Mouse (Mus musculus): ENCODE measurements around the gene Ppfia2. TPM values are rescaled to one million over a fixed set of nuclear protein-coding genes. Genes with fewer than 3 reads are reported as not detected.

Ppfia2 gene
- 10 to 100 TPM; 69.4 to 78.6 TPM for total RNA-seq (2021)
- long read RNA-seq, experiment 1, full-length matches to known transcripts = 4 of 23 reads
- long read RNA-seq, experiment 1, partial matches to known transcripts = 12 of 23 reads
- long read RNA-seq, experiment 1, other reads (novel, unspliced or antisense) = 7 of 23 reads
- long read RNA-seq, experiment 2, full-length matches to known transcripts = 1 of 18 reads
- long read RNA-seq, experiment 2, partial matches to known transcripts = 7 of 18 reads
- long read RNA-seq, experiment 2, other reads (novel, unspliced or antisense) = 10 of 18 reads

DNA sequence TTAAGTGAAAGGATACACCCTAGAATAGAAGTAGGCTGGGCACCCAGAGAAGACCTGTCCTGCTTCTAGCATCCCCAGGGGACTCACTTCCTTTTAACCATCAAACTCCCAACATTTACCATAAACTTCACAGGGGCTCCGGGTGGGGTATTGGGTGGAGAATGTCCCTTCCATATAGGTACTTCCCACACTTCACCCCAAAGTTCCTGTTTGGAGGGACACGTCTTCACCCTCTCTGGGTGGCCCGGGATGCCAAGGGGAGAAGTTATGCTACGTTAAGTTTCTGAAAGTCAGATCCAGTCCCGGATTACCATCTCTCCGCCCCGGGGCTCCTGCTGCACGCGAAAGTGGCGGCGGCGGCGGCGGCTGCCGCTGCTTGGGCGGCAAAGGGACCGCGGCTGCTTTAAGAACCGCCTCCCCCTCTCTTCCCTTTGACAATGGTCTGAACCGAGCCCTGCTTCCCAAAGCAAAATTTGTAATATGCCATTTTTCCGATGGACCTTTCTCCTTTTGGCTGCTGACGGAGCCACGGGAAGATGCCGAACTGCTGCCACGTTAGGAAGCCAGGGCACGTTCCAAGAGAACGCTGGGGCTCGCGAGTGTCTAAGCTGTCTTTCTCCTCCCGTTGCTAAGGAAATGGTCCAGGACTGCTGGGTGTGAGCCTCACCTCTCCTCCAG, at the start of gene Ppfia2:
Ppfia2 (plus strand) TSS at position 485 of the 678 bp plus-strand sequence.
- peak; percentile 55 to 74 for DNase-seq (ENCODE audit: low spot score in 2 of 2)

- peak; percentile 73 to 87 for DNase-seq (ENCODE audit: low spot score in 2 of 2)
Measured at GRCm38 (mm10) chr10:106468956-106469721, 1.0 kb upstream of the Ppfia2 start.

- DNase-seq (ENCODE audit: low spot score in 2 of 2) = peak in 1 of 2 experiments; percentile 9
Measured at GRCm38 (mm10) chr10:106470533-106471205, 530 bp downstream of the Ppfia2 start.

DNA sequence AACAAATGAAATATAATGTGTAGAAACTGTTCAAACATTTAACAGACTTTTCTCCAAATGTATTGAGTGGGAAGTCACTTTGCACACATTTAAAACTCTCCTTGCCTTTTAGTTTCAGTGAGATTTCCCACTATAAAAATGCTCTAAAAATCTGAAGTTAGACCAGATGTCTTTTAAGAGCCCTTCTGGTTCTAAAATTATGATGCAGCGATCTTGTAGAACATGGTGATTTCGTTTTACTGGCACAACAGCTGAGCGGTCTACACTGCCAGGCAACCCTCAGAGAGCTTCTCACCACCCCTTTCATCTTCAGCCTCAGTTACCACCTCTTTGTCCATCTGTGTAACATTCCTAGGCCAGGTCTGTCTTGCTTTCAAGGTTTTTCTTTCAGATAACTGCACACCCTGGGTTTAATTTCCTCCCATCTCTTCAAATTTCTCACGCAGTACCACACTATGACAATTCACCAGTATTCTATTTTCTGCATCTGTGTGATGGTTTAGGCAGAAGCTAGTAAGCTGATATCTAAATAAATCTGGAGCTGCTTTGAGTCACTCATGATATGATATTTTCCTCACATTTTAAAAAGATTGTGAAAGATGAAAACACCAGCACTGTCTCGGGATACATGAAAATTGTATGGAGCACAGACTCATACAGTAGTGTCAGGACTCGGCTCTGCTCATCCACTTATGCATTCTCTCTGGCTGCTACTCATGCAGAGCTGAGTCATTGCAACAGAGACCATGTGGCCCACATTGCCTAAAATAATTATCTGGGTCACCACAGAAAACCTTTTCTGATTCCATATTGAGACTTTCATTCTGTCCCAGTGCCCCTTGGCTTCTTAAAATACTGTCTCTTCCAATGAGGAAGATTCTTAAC, 39.4 kb downstream of the Ppfia2 start:
- DNase-seq (ENCODE audit: low spot score in 2 of 2) = peak; percentile 7 to 25

- no peak for DNase-seq (ENCODE audit: low spot score in 2 of 2)
Measured at GRCm38 (mm10) chr10:106566036-106566435, 95.9 kb downstream of the Ppfia2 start.

DNA sequence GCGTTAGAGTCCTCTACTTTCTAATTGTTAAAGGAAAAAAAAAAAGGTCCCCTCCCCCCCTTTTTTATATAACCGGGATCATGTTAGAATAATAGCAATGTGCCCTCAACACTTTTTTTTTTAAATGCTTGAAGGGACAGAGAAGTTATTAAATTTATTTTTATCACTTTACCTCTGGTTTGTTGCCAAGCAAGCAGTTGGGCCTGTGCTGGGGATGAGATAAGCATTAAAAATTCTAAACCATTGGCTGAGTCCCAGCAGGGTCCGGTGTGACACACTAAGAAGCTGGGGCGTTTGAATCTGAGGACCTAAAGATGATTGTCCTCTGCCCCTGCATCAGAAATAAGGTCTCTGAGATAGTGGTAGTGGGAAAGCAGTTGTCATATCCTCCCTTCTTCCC, 114.9 kb downstream of the Ppfia2 start:
- DNase-seq (ENCODE audit: low spot score in 2 of 2) = no peak

DNA sequence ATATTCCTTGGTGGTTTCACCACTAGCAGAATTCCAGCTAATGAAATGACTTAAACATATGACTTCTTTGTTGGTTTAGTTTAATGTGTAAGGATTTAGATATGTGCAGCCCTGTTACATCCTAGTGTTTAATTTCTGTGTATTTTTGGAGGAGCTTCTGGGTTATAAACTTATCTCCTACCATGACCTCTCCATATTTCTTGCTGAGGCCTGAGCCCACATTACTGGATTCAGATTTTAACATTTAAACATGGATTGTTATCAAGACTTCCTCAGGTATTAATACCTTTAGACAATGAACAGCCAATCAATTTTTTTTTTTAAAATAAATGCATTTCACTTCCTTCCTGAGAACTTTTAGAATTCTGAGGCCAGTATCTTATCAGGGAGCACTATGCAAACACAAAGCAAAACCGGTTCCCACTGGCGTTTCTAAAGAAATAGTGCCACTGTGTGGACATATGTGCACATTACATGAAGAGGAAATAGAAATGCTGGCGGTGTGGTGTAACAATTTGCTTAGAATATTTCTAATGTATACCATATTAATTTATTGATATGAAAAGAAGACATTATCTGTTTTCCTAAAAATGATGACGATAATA, 115.4 kb downstream of the Ppfia2 start:
- peak; percentile 33 to 36 for DNase-seq (ENCODE audit: low spot score in 2 of 2)

DNA sequence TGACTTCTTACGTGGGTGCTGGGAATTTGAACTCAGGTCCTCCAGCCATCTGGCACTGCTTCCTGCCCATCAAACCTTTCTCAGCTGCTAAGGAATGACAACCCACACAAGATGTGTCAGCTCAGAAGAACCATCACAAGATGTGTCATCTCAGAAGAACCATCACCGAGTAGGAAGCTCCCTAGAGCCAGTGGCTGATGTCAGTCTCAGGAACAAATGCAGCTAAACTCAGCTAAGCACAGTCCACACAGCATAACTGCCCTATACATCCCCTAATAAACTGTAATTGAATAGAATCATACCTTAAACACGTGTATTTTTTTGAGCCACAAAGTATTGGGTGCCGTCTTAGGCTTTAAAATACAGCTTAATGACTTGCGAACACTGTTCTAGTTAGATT, 117.7 kb downstream of the Ppfia2 start:
- DNase-seq (ENCODE audit: low spot score in 2 of 2) = no peak

DNA sequence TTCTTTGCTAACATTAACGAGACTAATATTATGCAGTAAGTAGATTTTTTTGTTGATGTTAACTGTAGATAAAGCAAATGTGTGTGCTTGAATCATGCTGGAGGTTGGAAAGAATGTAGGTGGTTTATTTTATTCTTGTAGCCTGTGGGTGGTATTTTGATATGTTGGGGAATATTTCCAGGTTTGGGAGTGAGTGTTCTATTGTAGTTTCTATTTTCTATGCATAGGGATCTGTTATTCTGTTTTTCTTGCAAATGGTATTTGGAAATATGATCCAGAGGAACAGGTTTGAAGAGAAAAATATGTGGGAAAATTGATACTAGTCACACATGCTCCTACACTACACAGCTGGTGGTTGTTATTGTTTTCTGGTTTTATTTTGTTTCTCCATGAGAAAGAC, 120.8 kb downstream of the Ppfia2 start:
- no peak for DNase-seq (ENCODE audit: low spot score in 2 of 2)

DNA sequence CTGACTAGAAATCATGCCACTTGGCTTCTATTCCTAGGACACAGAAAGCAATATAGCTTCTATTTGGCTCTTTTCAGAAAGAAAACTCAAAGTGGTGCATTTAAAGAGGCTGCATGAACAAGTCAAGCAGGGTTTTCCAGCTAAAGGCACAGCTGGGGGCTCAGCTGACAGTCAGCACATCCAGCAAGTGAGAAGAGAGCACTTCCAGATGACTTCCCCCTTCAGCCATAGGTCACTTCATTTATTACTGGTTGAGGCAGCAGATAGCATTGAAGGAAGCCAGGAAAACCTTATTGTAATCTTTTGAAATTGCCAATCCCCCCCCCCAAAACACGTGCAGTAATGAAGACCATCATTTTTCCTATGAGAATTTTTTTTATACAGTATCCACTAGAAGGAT, 126.8 kb downstream of the Ppfia2 start:
- no peak for DNase-seq (ENCODE audit: low spot score in 2 of 2)

- DNase-seq (ENCODE audit: low spot score in 2 of 2) = no peak
Measured at GRCm38 (mm10) chr10:106603319-106603898, 133.3 kb downstream of the Ppfia2 start.

- DNase-seq (ENCODE audit: low spot score in 2 of 2) = no peak
Measured at GRCm38 (mm10) chr10:106609177-106609981, 139.2 kb downstream of the Ppfia2 start.

DNA sequence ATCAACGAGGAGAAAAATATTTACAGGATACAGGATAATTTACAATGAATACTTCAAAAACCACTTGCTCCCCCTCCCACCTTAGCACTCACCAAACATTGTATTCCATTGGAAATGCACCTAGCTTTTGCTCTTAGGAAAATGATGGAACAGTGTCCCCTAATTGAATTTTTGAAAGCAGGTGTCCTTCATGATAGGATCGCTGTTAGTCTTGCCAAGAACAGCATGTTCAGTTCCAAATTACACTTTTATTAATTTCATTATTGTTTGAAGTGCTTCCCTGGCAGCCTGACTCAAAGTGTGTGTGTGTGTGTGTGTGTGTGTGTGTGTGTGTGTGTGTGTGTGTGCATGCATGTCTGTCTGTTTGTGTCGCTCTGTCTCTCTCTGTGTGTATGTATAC, 140.1 kb downstream of the Ppfia2 start:
- DNase-seq (ENCODE audit: low spot score in 2 of 2) = no peak

DNA sequence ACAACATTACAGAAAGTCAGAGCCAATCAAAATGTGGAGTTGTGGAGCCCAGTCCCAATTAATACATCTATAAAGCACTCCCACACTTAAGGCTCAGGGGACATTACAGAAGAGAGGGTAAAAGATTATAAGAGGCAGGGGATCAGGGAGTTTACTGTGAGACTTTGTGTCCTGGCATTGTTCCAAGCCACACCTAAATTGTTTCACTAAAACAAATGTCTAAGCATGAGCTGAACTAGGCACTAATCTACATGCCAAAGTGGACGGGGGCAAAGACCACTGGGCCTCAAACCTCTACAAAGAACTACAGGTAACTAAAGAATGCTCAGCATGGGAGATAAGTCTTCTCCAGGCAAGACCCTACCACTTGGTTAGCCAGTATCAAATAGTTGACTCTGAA, 148.1 kb downstream of the Ppfia2 start:
- no peak for DNase-seq (ENCODE audit: low spot score in 2 of 2)

DNA sequence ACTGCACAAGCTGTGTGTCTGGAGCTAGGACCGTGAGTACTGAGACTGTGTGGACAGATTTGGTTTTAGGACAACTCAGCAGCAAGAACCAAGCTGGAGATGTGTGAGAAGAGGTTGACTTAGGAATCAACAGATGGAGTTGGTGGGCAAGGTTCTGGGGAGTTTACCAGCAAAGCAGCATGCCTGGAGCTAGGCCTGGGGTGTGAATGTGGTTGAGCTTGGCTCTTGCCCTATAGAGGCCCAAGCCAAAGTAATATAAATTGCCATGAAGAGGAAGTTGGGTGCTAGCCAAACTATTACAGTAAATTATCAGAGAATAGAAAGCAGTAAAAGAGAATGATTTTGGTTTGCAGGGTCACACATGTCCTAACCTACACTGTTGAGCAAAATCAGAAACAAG, 150.8 kb downstream of the Ppfia2 start:
- no peak for DNase-seq (ENCODE audit: low spot score in 2 of 2)

DNA sequence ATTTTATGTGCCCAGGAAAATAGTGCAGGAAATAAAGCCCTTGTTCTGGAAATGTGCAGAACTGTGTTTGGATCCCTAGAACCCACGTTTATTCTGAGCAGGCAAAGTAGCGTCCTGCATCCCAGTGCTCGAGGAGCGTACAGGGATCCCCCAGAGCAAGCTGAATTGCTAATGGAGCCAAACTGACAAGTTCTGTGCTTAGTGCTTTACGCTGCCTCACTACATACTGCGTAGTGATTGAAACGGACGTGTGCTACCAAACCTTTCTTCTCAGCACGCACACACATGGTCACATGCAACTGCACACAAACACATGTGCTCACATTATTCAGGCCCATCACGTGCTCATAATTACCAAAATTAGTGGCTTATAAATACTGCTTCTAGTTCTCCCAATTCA, 153.2 kb downstream of the Ppfia2 start:
- DNase-seq (ENCODE audit: low spot score in 2 of 2) = no peak

- DNase-seq (ENCODE audit: low spot score in 2 of 2) = peak; percentile 46 to 54
Measured at GRCm38 (mm10) chr10:106632171-106632935, 162.2 kb downstream of the Ppfia2 start.

GRCm38 (mm10) chr10:106633898-106634297, 163.8 kb downstream of the Ppfia2 start:
- DNase-seq (ENCODE audit: low spot score in 2 of 2) = no peak
